In the genomic region with DNA sequence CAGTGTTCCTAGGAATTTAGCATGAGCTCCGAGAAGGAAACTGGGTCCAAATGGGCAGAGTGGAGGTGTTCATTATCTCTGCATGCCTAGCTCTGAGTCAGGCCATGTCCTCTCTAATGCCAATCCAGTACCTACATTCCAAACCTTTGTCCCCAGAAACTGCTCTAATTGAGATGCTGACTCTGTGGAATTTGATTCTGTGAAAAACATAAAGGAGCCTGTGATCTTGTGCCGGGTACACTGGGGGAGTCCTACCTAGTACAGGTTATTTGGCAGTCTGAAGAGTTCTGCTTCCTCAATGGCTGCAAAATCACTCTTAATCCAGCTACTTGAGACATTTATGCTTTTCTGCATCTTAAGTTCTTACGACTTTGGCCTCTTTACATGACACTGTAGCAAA, we compare ENCODE assay signal across 23 mouse cellular contexts. TPM values are rescaled to one million over a fixed set of nuclear protein-coding genes. Genes with fewer than 3 reads are reported as not detected.
DNase-seq lines count a peak whose midpoint lies in the region; ATAC-seq and TF ChIP-seq lines count a peak whose summit lies in the region.
"Had no signal": no experiment of that assay in that cellular context is flagged by ENCODE, and none has a peak within 500 bp of the region (broad histone marks: within the 10 kb centered on the region; RNA-seq: fewer than 3 reads in every experiment).

No protein-coding gene starts in this region.

- DNase-seq in heart, embryonic 10.5 days (ENCODE audit: low spot score) = peak; percentile 59
- no peak for DNase-seq in heart, postnatal 10 days
- DNase-seq in kidney, adult 9 months = peak; percentile 13
- DNase-seq in kidney, postnatal 4 days = no peak
- DNase-seq in Muller cell, postnatal 12 days (ENCODE audit: inconsistent ontology term) = peak; percentile 83
- no peak for DNase-seq in Patski (ENCODE audit: low read depth, low spot score)
- DNase-seq in right cerebral cortex, postnatal 14 days = no peak
- DNase-seq: adrenal gland, adult 2 months; adrenal gland, postnatal 10 days; adrenal gland, postnatal 25 days; cerebellum, adult 11 months; cerebellum, adult 18-20 months; cerebellum, adult 8-10 months; cerebellum, adult 9-11 months; cerebellum, postnatal 14 days; cerebellum, postnatal 36 days; embryo, embryonic 11 days had no signal

- ATAC-seq in Patski = peak; percentile 32
- ATAC-seq: forebrain, embryonic 14.5 days had no signal

- in situ Hi-C loops in Patski (cut with MboI; ENCODE audit: low pct_unique_long_range_greater_than_20kb) = no loop called here

- intact Hi-C loops in heart, postnatal 10 days (cut with DNase I) = no loop called here

- 84% methylated on average over 3 of the region's 3 CpGs for WGBS in heart, embryonic 10.5 days

- H3K4me3 ChIP-seq in heart, embryonic 10.5 days = no peak overlapping the region
- H3K4me3 ChIP-seq: embryonic facial prominence, embryonic 12.5 days; embryonic facial prominence, embryonic 15.5 days; erythroblast, embryonic 14.5 days; forebrain, embryonic 10.5 days; forebrain, embryonic 12.5 days had no signal

- H3K4me1 ChIP-seq in heart, embryonic 10.5 days = peaks cover 2% of the 10 kb centered on the region; the same call in 1 of the 2 replicates

- POLR2A ChIA-PET in Patski (lab: Charles Lee) = interaction anchor here (1.1 kb wide), 1 partner anchor 26 kb away, joined by 3 read pairs; no protein-coding TSS in a partner anchor

- TF ChIP-seq CTCF in Patski (IDR thresholded peaks at IDR 0.05) = no peak

- CTCF ChIA-PET in Patski (lab: Charles Lee) = interaction anchor here (1.0 to 8.1 kb wide), 2 partner anchors 15 to 20 kb away, joined by 3 to 35 read pairs; no protein-coding TSS in a partner anchor

- no peaks in the 10 kb centered on the region for H3K9me3 ChIP-seq in heart, embryonic 10.5 days
- H3K9me3 ChIP-seq: embryonic facial prominence, embryonic 12.5 days; embryonic facial prominence, embryonic 15.5 days; forebrain, embryonic 10.5 days; forebrain, embryonic 12.5 days had no signal

- no peaks in the 10 kb centered on the region for H3K36me3 ChIP-seq in heart, embryonic 10.5 days
- H3K36me3 ChIP-seq: embryonic facial prominence, embryonic 12.5 days; embryonic facial prominence, embryonic 15.5 days; forebrain, embryonic 10.5 days; forebrain, embryonic 12.5 days had no signal

- no peak overlapping the region for H3K27ac ChIP-seq in heart, embryonic 10.5 days
- H3K27ac ChIP-seq: embryonic facial prominence, embryonic 12.5 days; embryonic facial prominence, embryonic 15.5 days; forebrain, embryonic 10.5 days; forebrain, embryonic 12.5 days had no signal

- no peaks in the 10 kb centered on the region for H3K27me3 ChIP-seq in heart, embryonic 10.5 days (ENCODE audit: insufficient read depth, poor library complexity, severe bottlenecking)
- no peaks in the 10 kb centered on the region for H3K27me3 ChIP-seq in Patski
- H3K27me3 ChIP-seq: embryonic facial prominence, embryonic 12.5 days; embryonic facial prominence, embryonic 15.5 days had no signal

RNA-seq across cellular contexts. Expression of a gene that starts 40.0 kb away (rescaled TPM):
- 37.2 and 43.0 TPM in 2 replicates for polyA plus RNA-seq in heart, embryonic 10.5 days (2016; fragmentation: Nextera tagmentation; extraction: Ambion mirVana)
- 10 to 100 TPM; 20.9 to 22.2 TPM for total RNA-seq in heart, postnatal 10 days (2021)
- 48.1 TPM for polyA plus RNA-seq in Patski (2021)

Comparison
In these comparisons a context has a peak if more than half of its experiments do, and no peak if none do; other contexts are left out.
1. DNase-seq: peak in heart, embryonic 10.5 days (single experiment), kidney, adult 9 months (single experiment) and Muller cell, postnatal 12 days (single experiment); none in heart, postnatal 10 days (0 of 2), kidney, postnatal 4 days (0 of 2), Patski (single experiment) and right cerebral cortex, postnatal 14 days (single experiment).